Mouse (Mus musculus): ENCODE results near the gene Nr1h3. TPM values are rescaled to one million over a fixed set of nuclear protein-coding genes. Genes with fewer than 3 reads are reported as not detected.

The Nr1h3 gene
- polyA plus RNA-seq, 1 experiment, result 14.0 TPM

DNA sequence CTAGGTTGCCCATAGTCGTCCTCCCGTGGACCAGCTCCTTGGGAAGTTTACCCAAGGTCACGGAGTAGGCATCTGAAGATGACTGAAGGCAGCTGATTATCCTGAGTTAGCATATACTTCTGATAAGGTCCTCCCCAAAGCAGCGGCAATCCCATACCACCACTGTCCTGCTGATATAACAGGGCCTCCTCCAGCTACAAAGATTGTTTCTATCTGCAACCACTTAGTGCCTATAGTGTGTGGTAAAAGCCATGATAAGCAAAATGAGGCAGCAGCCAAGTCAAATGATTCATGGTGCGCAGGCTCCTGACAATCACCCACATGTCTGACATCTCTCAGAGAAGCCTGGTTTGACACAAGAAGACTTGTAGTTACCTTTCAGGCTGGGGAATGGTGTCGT, 37.6 kb downstream of the Nr1h3 start:
- H3K4me3 ChIP-seq (replicated peaks; ENCODE audit: control insufficient read depth, low read depth, low read length), result no peak overlapping the region
- no peaks in the 10 kb centered on the region for H3K4me1 ChIP-seq (ENCODE audit: control insufficient read depth, insufficient read depth, low read length)
- WGBS, result 70% methylated on average over 6 of the region's 6 CpGs
- no peak overlapping the region for H3K27ac ChIP-seq (ENCODE audit: control insufficient read depth, insufficient read depth, low read depth, low read length, poor library complexity)
- TF ChIP-seq CTCF (IDR thresholded peaks at IDR 0.05; ENCODE audit: control insufficient read depth, insufficient read depth, low read length) (no peak), POLR2A (IDR thresholded peaks at IDR 0.05; ENCODE audit: borderline replicate concordance, control insufficient read depth, low read depth, low read length) (no peak)

DNA sequence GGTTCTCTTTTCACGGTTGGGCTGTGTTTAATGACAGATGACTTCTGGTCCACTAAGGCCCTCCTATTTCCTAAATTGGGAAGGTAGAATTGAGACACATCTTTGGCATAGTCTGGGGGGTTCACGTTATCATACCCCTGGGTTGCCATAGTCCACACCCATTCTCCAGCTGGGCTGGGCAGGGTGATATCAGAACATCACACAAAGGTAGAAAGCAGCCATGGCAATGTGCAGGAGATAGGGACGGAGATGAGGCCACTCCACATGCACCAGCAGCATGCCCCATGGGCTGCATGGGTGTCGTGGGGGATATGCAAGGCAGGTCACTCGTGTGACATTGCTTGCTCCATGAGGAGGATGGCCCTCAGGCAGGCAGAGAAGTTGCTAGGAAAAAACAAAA, 39.1 kb downstream of the Nr1h3 start:
- Histone ChIP-seq H3K4me3 (replicated peaks; ENCODE audit: control insufficient read depth, low read depth, low read length) (no peak overlapping the region), H3K4me1 (ENCODE audit: control insufficient read depth, insufficient read depth, low read length) (no peaks in the 10 kb centered on the region), H3K27ac (ENCODE audit: control insufficient read depth, insufficient read depth, low read depth, low read length, poor library complexity) (no peak overlapping the region)
- TF ChIP-seq CTCF (IDR thresholded peaks at IDR 0.05; ENCODE audit: control insufficient read depth, insufficient read depth, low read length) (no peak), POLR2A (IDR thresholded peaks at IDR 0.05; ENCODE audit: borderline replicate concordance, control insufficient read depth, low read depth, low read length) (no peak)
- WGBS, result 62% methylated on average over 5 of the region's 5 CpGs

DNA sequence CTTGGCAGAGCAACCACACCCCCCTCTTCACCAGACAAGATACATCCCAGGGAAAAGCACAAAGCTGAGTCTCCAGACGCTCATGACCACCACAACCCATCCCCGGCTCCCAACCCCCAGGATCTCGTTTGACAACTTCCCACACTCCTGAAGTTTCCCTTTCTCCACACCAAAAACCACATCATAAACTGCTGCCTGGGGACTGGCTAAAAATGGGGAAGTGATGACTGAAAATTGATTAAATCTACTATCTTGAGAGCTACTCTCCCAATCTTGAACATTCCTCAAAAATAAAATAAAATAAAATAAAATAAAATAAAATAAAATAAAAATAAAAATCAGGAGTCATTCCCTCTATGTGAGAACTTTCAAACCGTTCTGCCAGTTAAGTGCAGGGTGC, 39.7 kb downstream of the Nr1h3 start:
- no peak for TF ChIP-seq CTCF (IDR thresholded peaks at IDR 0.05; ENCODE audit: control insufficient read depth, insufficient read depth, low read length)
- TF ChIP-seq POLR2A (IDR thresholded peaks at IDR 0.05; ENCODE audit: borderline replicate concordance, control insufficient read depth, low read depth, low read length), result no peak
- H3K4me3 ChIP-seq (replicated peaks; ENCODE audit: control insufficient read depth, low read depth, low read length), result no peak overlapping the region

DNA sequence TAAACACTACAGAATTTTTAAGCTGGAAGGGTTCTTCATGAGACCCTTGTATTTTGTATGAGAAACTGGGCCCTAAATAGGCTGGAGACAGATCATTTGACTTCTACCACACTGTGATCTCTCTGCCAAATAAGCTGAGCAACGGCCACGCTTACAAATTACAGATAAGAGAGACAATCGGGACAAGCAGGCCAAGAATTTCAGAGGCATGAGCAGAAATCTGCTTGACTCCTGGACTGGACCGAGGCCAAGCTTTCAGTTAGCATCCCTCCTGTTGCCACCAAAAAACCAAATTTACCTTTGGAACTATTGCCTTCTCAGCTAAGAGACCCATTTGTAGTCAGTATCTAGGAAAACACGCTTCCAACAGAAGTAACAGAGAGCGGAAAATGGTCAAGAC, 42.0 kb downstream of the Nr1h3 start:
- no peaks in the 10 kb centered on the region for H3K4me1 ChIP-seq (ENCODE audit: control insufficient read depth, insufficient read depth, low read length)
- H3K4me3 ChIP-seq (replicated peaks; ENCODE audit: control insufficient read depth, low read depth, low read length), result no peak overlapping the region
- TF ChIP-seq POLR2A (IDR thresholded peaks at IDR 0.05; ENCODE audit: borderline replicate concordance, control insufficient read depth, low read depth, low read length), result no peak
- TF ChIP-seq CTCF (IDR thresholded peaks at IDR 0.05; ENCODE audit: control insufficient read depth, insufficient read depth, low read length), result no peak
- H3K27ac ChIP-seq (ENCODE audit: control insufficient read depth, insufficient read depth, low read depth, low read length, poor library complexity), result no peak overlapping the region
- 80% methylated on average over 6 of the region's 6 CpGs for WGBS

More for the DNA sequence above, 39.7 kb downstream of the Nr1h3 start:
- H3K27ac ChIP-seq (ENCODE audit: control insufficient read depth, insufficient read depth, low read depth, low read length, poor library complexity), result no peak overlapping the region
- no peaks in the 10 kb centered on the region for H3K4me1 ChIP-seq (ENCODE audit: control insufficient read depth, insufficient read depth, low read length)
- WGBS, result 57% methylated on average over 4 of the region's 4 CpGs

DNA sequence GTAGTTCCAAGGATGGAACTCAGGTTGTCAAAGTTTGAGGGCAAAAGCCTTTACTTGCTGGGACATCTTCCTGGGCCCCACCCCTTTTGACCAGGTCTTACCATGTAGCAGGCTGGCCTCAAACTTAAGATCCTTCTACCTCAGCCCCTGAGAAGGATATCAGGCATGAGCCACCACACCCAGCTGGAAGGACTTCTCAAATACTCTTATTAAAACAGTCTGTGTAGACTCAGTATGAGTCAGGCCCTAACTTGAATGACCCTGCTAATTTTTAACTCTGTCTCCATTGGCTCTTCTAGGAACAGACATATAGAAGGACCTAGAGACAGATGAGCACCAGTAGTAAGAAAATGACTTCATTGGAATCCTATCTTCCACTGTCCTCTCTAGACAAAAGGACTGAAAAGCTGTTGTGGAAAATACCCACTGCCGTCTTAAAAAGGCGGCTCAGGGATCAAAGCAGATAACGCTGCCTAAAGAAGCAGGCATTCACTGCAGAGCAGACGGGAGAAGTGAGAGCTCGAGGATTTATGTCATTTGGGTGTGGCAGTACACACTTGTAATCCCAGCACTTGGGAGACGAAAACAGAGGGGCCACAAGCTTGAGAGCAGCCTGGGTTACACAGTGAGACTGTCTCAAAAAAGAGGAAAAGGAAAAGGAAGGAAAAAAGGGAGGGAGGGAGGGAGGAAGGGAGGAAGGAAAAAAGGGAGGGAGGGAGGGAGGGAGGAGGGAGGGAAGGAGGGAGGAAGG, 45.5 kb downstream of the Nr1h3 start:
- 82% methylated on average over 6 of the region's 6 CpGs for WGBS
- Histone ChIP-seq H3K4me3 (replicated peaks; ENCODE audit: control insufficient read depth, low read depth, low read length) (no peak overlapping the region), H3K4me1 (ENCODE audit: control insufficient read depth, insufficient read depth, low read length) (no peaks in the 10 kb centered on the region), H3K27ac (ENCODE audit: control insufficient read depth, insufficient read depth, low read depth, low read length, poor library complexity) (no peak overlapping the region)
- TF ChIP-seq POLR2A (IDR thresholded peaks at IDR 0.05; ENCODE audit: borderline replicate concordance, control insufficient read depth, low read depth, low read length) (no peak), CTCF (IDR thresholded peaks at IDR 0.05; ENCODE audit: control insufficient read depth, insufficient read depth, low read length) (no peak)

DNA sequence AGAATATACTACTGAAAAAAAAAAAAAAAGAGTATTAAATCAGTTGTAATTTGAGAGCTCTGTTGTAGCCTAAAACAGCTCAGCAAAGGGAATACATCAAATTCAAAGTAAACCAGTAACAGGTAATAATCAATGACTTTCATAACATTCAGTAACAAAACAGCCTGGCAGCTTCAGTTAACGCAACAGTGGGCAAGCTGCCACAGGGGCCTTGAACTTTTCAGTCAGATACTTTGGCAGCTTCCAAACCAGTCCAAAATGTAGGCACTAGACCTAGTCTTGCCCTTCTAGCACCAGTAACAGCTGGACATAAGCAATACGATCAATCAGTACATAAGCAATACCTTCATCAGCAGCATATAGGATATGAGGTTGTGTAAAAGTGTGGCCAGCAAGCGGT, 48.5 kb downstream of the Nr1h3 start:
- H3K4me3 ChIP-seq (replicated peaks; ENCODE audit: control insufficient read depth, low read depth, low read length), result no peak overlapping the region
- H3K27ac ChIP-seq (ENCODE audit: control insufficient read depth, insufficient read depth, low read depth, low read length, poor library complexity), result no peak overlapping the region
- WGBS, result 85% methylated on average over 3 of the region's 3 CpGs
- H3K4me1 ChIP-seq (ENCODE audit: control insufficient read depth, insufficient read depth, low read length), result no peaks in the 10 kb centered on the region
- TF ChIP-seq CTCF (IDR thresholded peaks at IDR 0.05; ENCODE audit: control insufficient read depth, insufficient read depth, low read length), result no peak
- no peak for TF ChIP-seq POLR2A (IDR thresholded peaks at IDR 0.05; ENCODE audit: borderline replicate concordance, control insufficient read depth, low read depth, low read length)

DNA sequence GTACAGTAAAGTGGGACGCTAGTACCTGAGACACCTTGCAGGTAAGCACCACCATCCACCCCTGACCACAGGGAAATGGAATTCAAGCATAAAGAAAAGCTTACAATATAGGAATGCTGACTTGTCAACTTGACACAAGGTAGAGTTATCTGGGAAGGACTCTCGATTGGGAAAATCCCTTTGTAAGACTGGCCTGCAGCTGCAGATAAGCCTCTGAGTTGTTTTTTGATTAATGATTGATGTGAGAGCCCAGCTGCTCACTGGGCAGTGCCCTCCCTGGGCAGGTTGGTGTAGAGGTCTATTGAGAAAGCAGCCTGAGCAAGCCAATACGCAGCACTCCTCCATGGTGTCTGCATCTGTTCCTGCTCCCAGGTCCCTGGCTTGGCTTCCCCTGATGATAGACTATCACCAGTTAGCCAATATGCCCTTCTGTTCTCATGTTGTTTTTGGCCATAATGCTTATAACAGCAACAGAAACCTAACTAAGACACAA, 49.7 kb downstream of the Nr1h3 start:
- H3K27ac ChIP-seq (ENCODE audit: control insufficient read depth, insufficient read depth, low read depth, low read length, poor library complexity), result no peak overlapping the region
- 80% methylated on average over 3 of the region's 3 CpGs for WGBS
- TF ChIP-seq CTCF (IDR thresholded peaks at IDR 0.05; ENCODE audit: control insufficient read depth, insufficient read depth, low read length) (no peak), POLR2A (IDR thresholded peaks at IDR 0.05; ENCODE audit: borderline replicate concordance, control insufficient read depth, low read depth, low read length) (no peak)
- H3K4me3 ChIP-seq (replicated peaks; ENCODE audit: control insufficient read depth, low read depth, low read length), result no peak overlapping the region
- H3K4me1 ChIP-seq (ENCODE audit: control insufficient read depth, insufficient read depth, low read length), result no peaks in the 10 kb centered on the region

DNA sequence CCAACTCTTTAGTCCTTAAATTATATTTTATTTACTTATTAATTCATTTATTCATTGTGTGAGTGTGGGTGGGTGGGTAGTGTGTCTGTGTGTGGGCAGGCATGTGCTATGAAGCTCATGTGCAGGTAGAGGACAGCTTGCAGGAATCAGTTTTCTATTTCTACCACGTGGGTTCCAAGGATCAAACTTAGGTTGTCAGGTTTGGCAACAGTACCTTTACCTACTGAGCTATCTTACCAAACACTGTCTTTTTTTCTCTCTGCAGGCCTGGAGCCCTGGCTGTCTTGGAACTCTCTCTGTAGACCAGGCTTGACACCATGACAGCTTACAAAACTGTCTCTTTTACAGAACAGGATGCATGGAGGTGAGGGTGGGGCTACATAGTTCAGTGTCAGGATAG, 51.3 kb downstream of the Nr1h3 start:
- WGBS, result 79% methylated on average over 1 of the region's 1 CpGs
- H3K4me1 ChIP-seq (ENCODE audit: control insufficient read depth, insufficient read depth, low read length), result no peaks in the 10 kb centered on the region
- H3K27ac ChIP-seq (ENCODE audit: control insufficient read depth, insufficient read depth, low read depth, low read length, poor library complexity), result no peak overlapping the region
- TF ChIP-seq CTCF (IDR thresholded peaks at IDR 0.05; ENCODE audit: control insufficient read depth, insufficient read depth, low read length) (no peak), POLR2A (IDR thresholded peaks at IDR 0.05; ENCODE audit: borderline replicate concordance, control insufficient read depth, low read depth, low read length) (no peak)
- H3K4me3 ChIP-seq (replicated peaks; ENCODE audit: control insufficient read depth, low read depth, low read length), result no peak overlapping the region
